Mouse (Mus musculus) 416B (cell line): ENCODE measurements around the gene Serpina11.
"Not testable (repeated sequence)": the region's sequence is repeated elsewhere in the genome, so short reads cannot be mapped to it uniquely, and the experiment has no call there.

Experiments
- DNase-seq: peaks from one replicate; pipeline ENCODE4 v3.0.0; 2011; ENCODE audit warnings: low read depth

Gene Serpina11

GRCm38 (mm10) chr12:103969577-103970116 lies 20.1 kb downstream of the Serpina11 start:
- DNase-seq = no peak

GRCm38 (mm10) chr12:103966761-103967160 lies 23.0 kb downstream of the Serpina11 start:
- DNase-seq = no peak

GRCm38 (mm10) chr12:103963288-103963687 lies 26.5 kb downstream of the Serpina11 start:
- no peak for DNase-seq

GRCm38 (mm10) chr12:103962860-103963259 lies 26.9 kb downstream of the Serpina11 start:
- no peak for DNase-seq

- DNase-seq = no peak
Observed at GRCm38 (mm10) chr12:103962337-103962736, 27.4 kb downstream of the Serpina11 start.

GRCm38 (mm10) chr12:103961716-103962115 lies 28.0 kb downstream of the Serpina11 start:
- DNase-seq = no peak

GRCm38 (mm10) chr12:103958798-103959197 lies 31.0 kb downstream of the Serpina11 start, which contains the start of gene Serpina1e:
TSS of gene Serpina1e (minus strand) at chr12:103958975.
- no peak for DNase-seq

GRCm38 (mm10) chr12:103956555-103956954 lies 33.2 kb downstream of the Serpina11 start:
- not testable (repeated sequence) for DNase-seq

- not testable (repeated sequence) for DNase-seq
Observed at GRCm38 (mm10) chr12:103952972-103953371, 36.8 kb downstream of the Serpina11 start.

GRCm38 (mm10) chr12:103946243-103946642 lies 43.5 kb downstream of the Serpina11 start:
- no peak for DNase-seq
